Mouse (Mus musculus): ENCODE measurements around the gene Csnk1g2.
"Not testable (repeated sequence)": the region's sequence is repeated elsewhere in the genome, so short reads cannot be mapped to it uniquely, and the experiment has no call there.

Gene Csnk1g2

DNA sequence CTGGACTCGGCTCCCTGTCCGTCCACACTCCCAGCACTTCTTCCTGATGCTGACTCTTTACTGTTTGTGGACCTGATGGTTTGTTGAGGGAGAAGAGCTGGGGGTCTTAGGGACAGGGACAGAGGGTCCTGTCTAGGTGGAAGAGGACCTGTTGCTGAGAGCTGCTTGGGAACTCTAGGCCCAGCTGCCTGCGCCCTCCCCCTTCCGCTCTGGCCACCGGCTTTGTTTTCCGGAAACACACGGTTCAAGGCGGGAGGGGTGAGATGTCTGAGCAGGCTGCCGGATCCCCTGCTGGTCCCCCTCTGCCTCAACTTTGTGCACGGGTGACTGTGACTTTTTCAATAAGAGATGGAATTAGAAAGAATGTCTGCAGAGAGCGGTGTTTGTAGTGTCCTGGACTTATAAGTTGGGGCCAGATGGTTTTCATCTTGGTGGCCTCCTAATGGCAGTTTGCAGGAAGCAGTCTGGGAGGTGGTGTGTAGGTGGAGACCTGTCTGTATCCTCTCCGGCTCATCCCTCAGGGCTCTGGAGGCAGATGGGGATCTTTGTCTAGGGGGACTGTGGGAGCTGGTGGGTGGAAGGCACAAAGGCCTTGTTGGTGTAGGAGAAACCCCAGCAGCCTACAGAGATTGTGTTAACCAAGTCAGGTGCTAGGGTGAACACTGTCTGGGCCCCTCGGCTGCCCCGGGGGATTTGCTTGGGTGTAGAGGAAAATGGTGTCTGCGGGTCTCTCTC is 986 bp downstream of the Csnk1g2 start:
- no peak for DNase-seq (ENCODE audit: low spot score)

DNA sequence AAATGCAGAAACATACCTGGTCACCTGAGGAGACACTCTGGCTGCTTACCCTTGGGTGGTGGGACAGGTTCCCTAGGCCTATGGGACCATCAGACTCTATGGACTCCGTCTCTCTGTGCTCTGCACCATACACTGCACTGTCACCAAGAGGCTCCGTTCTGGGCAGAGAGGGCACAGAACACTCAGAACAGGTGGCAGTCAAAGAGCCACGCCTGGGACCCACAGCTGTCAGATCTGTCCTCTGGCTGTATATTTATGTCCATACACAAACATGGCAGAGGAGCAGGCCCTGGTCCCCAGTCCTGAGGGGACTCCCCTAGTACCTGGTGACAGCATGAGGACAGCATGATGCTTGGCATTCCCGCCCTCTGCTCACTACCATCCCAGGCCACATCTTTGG is 3.1 kb downstream of the Csnk1g2 start:
- DNase-seq (ENCODE audit: low spot score) = no peak

DNA sequence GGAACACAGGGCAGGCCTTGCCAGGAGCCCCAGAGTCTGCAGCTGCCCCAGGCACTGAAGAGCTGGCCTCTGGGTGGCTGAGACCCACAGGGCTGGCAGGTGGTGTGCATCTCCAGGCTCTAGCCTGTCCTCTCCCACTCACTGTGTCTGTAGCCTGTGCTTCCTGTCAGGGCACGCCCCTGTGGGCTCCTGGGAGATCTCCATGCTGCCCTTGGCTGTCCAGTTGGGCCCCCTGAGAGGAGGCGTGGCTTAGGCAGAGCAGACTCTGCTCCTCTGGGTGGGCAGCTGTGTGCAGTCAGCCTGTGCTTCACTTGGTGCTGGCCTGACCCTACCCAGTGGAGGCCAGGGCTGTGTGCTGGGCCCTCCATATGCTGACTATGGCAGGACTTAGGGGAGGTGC is 5.0 kb downstream of the Csnk1g2 start:
- DNase-seq (ENCODE audit: low spot score) = no peak

DNA sequence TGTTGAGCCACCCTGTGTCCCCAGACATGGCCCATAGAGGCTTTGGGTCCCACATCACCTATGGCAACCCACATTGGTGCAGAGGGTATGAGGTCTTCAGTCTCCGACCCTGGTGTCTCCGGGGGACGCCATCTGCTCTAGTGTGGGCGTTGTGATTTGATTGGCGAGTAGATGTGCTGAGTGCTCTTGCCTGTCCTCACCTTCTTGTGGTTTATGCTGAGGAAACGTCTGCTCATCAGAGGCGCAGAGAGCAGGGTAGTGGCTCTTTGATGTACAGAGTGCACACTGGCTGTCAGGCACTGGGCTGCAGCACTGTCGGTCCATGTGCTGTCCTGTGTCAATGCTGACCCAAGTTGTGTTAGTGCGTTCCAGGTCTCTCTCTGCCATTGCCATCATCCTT is 6.3 kb downstream of the Csnk1g2 start:
- DNase-seq (ENCODE audit: low spot score) = no peak

DNA sequence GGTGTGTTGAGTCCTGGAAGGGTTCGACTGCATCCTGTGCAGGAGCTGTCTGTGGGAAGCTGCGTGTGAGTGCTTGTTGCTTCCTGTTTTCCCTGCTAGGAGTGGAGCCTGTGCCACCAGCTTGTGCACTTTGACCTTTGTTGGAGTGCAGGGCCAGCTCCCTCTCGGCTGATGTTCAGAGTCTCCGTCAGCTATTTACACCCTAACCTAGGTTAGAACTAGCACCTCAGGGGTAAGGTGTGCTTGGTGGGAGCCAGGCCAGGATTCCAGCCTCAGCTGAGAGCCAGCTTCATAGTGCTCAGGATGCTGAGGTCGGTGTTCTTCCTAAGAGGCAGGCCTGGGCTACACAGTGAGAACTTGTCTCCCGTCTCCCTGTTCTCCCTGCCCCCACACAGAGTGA is 12.7 kb downstream of the Csnk1g2 start:
- DNase-seq (ENCODE audit: low spot score) = no peak

DNA sequence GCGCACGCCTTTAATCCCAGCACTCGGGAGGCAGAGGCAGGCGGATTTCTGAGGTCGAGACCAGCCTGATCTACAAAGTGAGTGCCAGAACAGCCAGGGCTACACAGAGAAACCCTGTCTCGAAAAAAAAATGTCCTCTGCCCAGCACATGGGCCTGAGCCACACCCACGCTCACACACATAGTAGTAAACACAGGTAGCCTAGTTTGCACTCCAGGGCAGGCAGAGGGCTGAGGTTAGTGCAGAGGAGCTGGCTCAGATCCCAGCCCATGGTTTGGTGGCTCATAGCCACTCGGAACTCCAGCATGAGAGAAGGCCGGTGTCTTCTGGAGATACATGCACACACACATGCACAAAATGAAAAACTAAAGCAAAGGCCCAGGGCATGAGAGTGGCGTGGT is 24.3 kb downstream of the Csnk1g2 start:
- DNase-seq (ENCODE audit: low spot score) = no peak

DNA sequence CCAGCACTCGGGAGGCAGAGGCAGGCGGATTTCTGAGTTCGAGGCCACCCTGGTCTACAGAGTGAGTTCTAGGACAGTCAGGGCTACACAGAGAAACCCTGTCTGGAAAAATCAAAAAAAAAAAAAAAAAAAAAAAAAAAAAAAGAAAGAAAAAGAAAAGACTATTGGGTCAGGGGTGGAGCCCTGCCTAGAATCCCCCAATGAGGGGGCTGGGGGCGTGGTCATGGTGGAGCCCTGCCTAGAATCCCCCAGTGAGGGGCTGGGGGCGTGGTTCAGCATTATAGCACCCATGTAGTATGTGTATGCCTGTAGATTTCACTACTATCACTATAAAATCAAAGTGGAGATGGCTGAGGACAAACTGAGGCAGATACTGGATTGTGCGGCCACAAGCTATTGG is 27.3 kb downstream of the Csnk1g2 start:
- DNase-seq (ENCODE audit: low spot score) = not testable (repeated sequence)

DNA sequence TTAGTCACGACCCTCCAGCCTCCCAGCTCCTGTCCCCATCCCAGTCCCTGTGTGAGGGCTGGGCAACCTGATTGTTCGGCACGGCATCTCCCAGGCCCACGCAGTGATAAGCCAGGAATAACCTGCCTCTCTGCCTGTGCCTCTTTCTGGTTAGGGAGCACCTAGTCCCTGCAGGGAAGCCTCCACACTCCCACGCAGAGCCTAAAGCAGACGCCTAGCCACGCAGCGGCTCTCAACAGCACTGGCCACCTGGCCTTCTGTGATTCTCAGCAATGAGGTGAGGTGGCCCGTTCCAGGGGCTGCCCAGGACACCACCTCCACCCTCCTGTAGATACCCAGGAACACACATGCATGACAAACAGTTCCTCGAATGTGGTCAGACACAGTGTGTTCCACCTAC is 27.8 kb downstream of the Csnk1g2 start:
- DNase-seq (ENCODE audit: low spot score) = no peak

DNA sequence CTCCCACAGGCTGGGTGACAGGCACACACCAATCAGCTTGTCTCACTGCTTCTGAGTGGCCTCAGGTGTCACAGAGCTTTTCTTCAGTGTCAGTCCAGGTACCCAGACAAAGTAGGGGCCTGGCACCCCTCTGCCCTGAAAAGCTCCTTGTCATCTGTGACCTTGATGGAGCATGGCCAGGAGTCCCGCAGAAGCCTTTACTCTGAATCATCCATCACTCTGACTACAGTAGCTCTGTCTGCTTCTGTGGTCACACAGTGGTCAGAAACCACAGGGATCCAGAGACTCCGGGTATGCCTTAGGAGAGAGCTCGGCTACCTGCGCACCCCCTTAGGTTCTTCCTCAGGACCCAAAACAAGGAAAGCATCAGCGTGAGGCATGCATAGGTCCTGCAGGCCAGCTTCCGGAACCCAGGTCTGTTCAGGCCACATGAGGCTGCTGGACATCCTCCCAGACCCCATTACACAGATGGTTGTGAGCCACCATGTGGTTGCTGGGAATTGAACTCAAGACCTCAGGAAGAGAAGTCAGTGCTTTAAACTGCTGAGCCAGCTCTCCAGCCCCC is 30.6 kb downstream of the Csnk1g2 start:
- DNase-seq (ENCODE audit: low spot score) = no peak

DNA sequence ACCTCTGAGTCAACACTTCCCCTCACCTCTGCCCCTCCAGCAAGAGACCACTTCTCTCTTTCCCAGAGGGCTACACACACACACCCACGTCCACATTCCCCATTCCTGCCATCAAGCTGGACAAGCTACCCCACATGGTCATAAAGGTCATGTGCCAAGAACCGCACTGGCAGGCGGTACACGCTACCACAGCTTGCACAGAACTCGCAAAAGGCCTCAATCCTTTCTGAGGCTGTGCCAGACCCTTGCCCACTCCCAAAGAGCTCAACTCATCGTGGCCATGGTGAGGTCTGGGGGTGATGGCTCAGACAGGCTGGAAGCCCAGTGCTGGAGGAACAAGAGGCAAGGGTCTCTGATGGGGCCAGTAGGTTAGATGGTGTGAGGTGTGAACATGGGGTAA is 32.2 kb downstream of the Csnk1g2 start:
- no peak for DNase-seq (ENCODE audit: low spot score)

DNA sequence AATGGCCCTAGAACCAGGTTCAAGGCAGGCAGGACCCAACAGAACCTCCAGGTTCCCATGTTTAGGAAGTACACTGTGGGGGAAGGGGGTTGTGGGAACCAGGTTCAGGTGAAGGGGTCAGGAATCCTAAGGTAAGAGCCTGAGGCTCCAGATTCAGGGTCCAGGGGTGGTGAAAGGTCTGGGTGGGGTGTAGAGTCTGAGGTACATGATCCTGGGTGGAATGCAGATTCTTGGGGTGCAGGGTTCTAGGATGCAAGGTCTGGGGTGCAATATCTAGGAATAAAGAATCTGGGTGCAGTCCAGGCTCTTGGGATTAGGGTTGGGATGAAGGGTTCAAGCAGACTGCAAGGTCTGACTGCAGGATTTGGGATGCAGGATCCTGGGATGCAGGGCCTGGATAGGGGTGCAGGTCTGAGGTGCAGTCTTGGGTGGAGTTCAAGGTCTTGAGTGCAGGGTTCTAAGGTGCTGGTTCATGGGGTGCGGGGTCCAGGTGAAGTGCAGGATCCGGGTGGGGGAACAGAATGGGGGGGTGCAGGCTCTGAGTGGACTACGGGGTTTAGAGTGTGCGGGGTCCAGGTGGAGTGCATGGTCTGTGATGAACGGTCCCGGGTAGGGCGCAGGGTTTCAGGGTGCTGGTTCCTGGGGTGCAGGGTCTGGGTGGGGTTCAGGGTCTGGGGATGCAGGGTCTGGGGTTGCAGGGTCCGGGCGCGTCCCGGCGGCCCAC is 32.9 kb downstream of the Csnk1g2 start:
- DNase-seq (ENCODE audit: low spot score) = no peak

DNA sequence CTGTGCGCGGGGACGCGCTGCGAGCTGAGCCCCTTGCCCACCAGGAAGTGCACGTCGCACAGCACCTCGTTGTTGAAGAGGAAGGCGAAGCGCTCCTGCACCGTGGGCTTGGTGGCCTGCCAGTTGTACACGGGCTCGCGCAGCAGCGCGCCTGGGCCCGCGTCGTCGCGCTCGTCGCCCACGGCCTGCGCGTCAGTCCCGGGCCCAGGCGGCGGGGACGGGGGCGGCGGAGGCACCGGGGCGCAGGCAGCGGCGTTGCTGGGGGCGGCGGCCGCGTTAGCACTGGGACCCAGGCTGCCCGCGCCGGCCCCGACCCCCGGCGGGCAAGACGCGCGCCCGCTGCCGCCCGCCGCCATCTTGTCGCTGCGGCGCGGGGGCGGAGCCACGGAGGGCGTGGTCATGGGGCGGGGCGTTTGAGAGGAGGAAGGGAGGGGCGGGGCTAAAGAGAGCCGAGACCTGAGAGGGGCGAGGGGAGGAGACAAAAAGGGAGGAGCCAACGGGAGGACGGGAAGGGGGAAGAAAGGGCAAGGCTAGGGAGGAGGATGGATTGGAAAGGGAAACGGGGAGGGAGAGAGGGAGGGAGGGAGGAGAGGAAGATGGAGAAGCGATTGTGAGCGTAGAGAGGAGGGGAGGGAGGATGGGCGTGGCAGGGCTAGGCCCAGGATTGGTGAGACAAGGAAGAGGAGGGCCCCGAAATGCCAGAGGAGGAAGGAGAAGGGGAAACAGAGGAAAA is 33.7 kb downstream of the Csnk1g2 start:
- peak; percentile 82 for DNase-seq (ENCODE audit: low spot score)

DNA sequence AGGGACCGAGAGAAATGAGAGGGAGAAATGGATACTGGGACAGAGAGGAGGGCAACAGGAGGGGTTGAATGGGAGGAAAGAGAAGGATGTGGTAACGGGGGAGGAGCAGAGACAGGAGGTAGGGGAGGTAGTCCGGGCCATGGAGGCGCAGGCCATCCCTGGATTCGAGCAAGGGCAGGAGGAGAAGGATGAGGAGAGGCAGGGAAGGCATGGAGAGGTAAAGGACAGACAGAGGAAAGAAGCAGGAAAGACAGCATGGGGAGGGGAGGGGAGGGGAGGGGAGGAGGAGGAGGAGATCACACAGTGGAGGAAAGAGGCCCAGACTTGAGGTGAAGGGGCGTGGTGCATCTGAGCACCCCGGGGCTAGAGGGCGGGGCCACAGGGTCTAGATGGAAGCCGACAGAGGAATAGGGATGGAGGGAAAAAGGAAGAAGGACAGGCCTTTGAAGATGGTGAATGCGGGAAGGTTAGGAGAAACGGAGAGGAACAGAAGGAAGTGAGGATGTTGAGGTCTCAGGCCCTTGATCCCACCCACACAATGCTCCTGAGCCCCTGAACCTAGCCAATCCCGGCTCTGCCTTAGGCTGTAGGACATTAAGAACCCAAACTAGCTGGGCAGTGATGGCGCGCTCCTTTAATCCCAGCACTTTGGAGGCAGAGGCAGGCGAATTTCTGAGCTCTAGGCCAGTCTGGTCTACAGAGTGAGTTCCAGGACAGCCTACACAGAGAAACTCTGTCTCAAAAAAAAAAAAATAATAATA is 34.4 kb downstream of the Csnk1g2 start, which contains the start of gene Btbd2:
Btbd2 (minus strand) TSS at position 209 of the 761 bp plus-strand sequence.
- DNase-seq (ENCODE audit: low spot score) = no peak

DNA sequence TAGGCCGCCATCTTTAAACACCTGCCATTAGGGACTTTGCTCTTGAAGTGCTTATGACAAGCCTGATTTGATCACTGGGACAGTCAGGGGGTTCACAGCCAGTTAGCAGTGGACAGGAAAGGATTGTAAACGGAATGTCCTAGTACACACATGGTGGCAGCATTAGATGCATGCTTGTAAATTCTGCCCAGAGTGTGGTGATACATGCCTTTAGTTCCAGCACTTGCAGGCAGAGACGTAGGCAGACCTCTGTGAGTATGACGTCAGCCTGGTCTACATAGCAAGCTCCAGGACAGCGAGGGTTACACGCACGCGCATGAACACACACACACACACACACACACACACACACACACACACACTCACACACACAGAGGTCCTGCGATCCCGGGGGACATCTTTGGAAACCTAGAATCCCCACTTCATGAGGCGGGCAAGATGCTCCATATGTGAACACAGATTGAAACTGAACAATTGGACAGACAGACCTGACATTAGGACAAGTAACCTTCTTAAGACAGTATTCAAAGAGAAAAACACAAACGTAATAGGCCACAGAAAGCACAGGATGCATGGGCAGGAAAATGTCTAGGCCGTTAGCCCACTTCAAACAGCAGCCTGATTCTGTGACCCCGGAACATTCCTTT is 35.7 kb downstream of the Csnk1g2 start:
- DNase-seq (ENCODE audit: low spot score) = no peak

DNA sequence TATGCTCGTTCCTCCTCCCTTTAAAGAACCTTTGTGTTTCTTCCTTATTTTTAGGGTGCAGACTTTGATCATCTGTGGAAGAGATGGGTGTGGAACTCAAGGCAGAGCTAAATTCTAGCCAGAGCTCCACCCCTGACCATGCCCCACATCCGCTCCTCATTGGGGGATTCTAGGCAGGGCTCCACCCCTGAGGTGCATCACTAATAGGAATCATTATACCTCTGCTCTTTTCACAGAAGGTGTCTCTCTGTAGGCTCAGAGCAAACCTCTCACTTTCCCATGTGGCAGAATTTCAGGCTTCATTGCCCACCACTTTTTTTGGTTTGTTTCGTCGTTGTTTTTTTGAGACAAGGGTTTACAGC is 36.2 kb downstream of the Csnk1g2 start:
- DNase-seq (ENCODE audit: low spot score) = no peak

DNA sequence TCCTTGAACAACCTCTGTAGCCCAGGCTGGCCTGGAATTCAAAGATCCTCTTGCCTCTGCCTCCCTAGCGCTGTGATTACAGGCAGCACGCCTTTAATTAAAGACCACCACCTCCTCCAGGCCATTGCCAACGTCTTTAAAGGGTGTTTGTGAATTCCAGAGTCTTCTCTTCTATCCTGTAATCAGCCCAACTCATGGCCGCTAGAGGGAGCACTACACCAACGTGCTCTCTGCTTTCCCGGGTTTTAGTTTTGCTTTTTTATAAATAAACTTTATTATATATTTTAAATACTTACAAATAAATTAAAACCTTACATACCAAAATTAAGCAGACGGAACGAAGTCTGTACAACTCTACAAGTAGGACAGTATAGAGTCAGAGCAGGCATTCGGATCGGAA is 36.6 kb downstream of the Csnk1g2 start:
- DNase-seq (ENCODE audit: low spot score) = peak; percentile 78

DNA sequence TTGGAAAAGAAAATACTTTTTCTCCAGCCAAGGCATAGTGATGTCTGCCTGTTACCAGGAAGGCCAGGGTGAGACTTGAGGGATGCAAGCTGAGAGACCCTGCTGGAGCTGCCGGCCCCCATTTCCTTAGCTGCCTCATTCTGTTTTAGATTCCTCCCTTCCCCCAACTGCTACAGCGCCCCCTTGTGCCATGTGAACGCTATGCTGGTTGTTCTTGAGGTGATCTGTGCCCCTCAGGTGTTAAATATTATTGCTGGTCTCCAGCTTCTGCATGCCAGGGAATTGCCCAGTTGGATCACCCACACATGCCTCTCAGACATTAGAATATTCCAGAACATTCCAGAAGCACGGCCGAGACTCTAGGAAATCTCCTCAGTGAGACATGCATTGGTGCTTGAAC is 38.5 kb downstream of the Csnk1g2 start:
- DNase-seq (ENCODE audit: low spot score) = no peak

DNA sequence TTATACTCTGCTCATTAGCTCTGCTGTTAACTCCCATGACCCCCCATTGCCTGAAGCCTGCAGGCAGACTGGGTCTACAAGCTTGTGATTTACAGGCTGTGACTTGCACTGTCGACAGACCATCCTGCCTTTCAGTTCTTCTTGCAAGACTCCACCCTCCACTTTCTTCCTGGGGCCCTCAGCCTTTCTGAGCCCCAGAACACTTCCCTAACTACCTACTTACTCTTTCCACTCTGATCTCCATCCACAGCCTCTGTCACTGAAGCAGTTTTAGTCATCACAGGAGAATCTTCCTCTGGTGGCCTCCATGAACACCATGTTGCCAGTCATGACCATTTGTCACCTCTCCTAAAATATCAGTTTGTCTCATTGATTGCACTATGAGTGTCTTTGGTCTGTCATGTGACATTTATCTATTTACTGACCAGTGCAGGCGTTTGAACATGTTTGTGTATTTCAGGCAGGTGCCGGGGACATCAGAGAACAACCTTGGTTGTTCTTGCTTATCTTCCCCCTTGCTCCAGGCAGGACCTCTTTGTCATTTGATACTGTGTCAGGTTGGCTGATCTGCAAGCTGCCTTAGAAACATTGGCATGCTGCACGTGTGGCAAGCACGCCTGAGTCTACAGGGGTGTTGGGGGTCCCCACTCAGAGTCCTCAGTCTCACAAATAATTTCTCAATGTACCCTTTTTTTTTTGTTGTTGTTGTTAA is 41.0 kb downstream of the Csnk1g2 start:
- no peak for DNase-seq (ENCODE audit: low spot score)

DNA sequence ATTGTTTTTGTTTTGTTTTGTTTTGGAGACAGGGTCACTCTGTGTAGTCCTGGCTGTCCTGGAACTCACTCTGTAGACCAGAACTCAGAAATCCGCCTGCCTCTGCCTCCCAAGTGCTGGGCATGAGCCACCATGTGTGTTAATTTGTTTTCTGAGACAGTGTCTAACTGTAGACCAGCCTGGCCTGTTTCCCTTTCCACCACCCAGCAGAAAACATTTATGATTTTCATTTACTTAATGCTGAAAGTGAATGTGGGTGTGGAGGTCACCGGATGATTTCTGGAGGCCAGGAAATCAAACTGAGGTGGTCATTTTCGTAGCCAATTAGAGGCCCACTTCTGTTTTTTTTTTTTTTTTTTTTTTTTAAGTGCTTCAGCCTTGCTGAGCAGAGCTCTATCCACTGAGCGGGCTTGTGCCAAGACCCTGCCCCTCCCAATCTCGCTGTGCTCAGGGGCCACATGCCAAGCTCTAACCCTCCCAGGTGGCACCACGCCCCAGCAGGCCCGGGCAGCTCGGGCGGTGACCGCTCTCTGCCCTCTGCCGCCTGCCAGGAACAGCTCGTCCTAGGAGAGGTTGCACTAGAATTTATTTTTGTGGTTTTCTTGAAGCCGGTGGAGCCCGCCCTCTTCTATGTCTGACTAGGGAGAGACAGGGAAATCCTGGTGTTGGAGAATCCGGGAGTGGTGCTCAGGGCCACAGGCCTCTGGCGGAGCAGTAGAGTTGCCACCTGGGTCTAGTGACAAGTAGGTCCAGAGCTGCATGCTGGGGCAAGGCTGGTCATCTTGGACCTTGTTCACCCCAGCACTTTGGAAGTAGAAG is 41.8 kb downstream of the Csnk1g2 start:
- no peak for DNase-seq (ENCODE audit: low spot score)

DNA sequence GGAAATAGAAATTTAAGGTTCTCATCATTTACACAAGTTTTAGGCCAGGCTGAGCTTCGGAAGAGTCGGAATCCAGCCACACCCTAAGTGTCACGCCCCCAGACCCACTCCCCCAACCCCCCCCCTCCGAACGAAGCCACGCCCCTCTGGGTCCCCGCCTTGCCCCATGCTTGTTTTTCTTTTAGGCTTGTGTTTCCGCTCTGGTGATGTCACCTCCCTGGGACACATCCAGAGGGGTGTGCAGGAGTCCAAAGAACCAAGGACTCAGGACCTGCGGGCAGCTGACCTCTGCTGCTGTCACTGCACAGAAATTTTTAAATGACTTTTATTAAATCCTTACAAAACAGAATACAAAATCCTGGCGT is 42.4 kb downstream of the Csnk1g2 start:
- no peak for DNase-seq (ENCODE audit: low spot score)
